Mouse (Mus musculus): ENCODE results near the gene Pttg1ip. TPM values are rescaled to one million over a fixed set of nuclear protein-coding genes. Genes with fewer than 3 reads are reported as not detected.

Gene Pttg1ip
- total RNA-seq, 1 experiment, result 115 TPM

DNA sequence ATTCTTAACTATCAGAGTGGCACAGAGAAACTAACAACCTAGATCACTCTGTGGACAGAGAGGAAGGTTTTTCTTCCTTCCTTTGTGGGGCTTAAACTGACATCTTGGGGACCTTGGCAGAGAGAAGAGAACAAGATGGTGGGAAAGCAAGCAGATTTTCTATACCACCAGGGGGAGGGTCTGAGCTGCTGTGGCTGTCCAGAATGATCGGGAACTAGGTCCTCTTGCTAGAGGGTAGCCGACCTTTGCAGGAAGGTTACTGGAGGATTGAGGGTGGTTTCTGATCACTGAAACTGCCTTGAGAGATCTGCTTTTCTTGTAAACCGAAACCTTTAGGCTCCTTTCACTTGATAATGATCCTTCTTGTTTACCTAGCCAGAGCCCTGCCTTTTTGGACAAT is 9.3 kb upstream of the Pttg1ip start:
- Histone ChIP-seq H3K9me3 (ENCODE audit: control insufficient read depth, insufficient read depth, low read depth, low read length) (no peaks in the 10 kb centered on the region), H3K36me3 (ENCODE audit: control insufficient read depth, insufficient read depth, low read length, poor library complexity, severe bottlenecking) (no peaks in the 10 kb centered on the region), H3K9ac (ENCODE audit: insufficient read depth, low read depth, low read length, poor library complexity, severe bottlenecking) (no peak overlapping the region), H3K4me1 (ENCODE audit: control insufficient read depth in 2 of 2, insufficient read depth in 2 of 2, low read length in 2 of 2, poor library complexity in 1 of 2) (peaks cover 2 to 23% of the 10 kb centered on the region in 2 experiments; a peak in 3 of 4 replicates), H3K27ac (ENCODE audit: insufficient read depth, low read depth, low read length, poor library complexity, severe bottlenecking) (peak overlapping the region; percentile 61), H3K4me3 (ENCODE audit: insufficient read depth in 1 of 2, low read depth in 1 of 2, low read length in 2 of 2, poor library complexity in 1 of 2, severe bottlenecking in 1 of 2) (no peak overlapping the region)
- DNase-seq (ENCODE audit: low read depth, low spot score), result peak; percentile 51
- TF ChIP-seq ZC3H11A (IDR thresholded peaks at IDR 0.05; ENCODE audit: borderline replicate concordance, low read depth, low read length) (peak; percentile 7; the same call in 1 of the 2 replicates), MAFK (IDR thresholded peaks at IDR 0.05; ENCODE audit: insufficient read depth, low read depth, low read length) (no peak)
- in situ Hi-C loops (cut with MboI; ENCODE audit: low sequenced_read_pairs in 2 of 2, unreplicated experiment in 2 of 2), result no loop called here

DNA sequence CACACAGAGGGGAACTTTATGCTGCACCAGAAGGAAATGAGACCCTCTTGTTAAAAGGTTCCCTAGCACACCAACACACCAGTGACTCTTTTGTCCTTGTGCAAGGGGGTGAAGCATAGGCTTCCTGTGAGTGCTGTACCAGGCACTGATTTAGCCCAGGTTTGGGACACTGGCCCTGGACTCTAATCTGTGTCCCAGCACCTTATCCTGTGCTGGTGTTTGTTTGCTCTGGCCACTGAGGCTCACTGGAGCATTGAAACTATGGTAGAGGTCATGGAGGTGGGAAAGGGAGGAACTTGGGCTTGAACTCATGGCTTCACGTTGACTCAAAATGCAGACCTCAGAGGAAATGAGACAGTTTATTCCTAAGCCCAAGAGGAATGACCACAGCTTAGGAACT is 8.4 kb upstream of the Pttg1ip start:
- no peaks in the 10 kb centered on the region for H3K36me3 ChIP-seq (ENCODE audit: control insufficient read depth, insufficient read depth, low read length, poor library complexity, severe bottlenecking)
- peak overlapping the region; percentile 46; the same call in 1 of the 2 replicates for H3K27ac ChIP-seq (ENCODE audit: insufficient read depth, low read depth, low read length, poor library complexity, severe bottlenecking)
- no peak for TF ChIP-seq ZNF384 (IDR thresholded peaks at IDR 0.05; ENCODE audit: low read depth, low read length)
- TF ChIP-seq ZC3H11A (IDR thresholded peaks at IDR 0.05; ENCODE audit: borderline replicate concordance, low read depth, low read length), result no peak
- no peak for TF ChIP-seq HCFC1 (IDR thresholded peaks at IDR 0.05; ENCODE audit: borderline replicate concordance, insufficient read depth, low read length)
- no peak for TF ChIP-seq CHD2 (IDR thresholded peaks at IDR 0.05; ENCODE audit: low read depth, low read length)
- TF ChIP-seq MAFK (IDR thresholded peaks at IDR 0.05; ENCODE audit: insufficient read depth, low read depth, low read length), result no peak
- no peak overlapping the region for H3K4me3 ChIP-seq (ENCODE audit: insufficient read depth in 1 of 2, low read depth in 1 of 2, low read length in 2 of 2, poor library complexity in 1 of 2, severe bottlenecking in 1 of 2)
- peaks cover 2 to 23% of the 10 kb centered on the region in 2 experiments; a peak in 3 of 4 replicates for H3K4me1 ChIP-seq (ENCODE audit: control insufficient read depth in 2 of 2, insufficient read depth in 2 of 2, low read length in 2 of 2, poor library complexity in 1 of 2)
- H3K9me3 ChIP-seq (ENCODE audit: control insufficient read depth, insufficient read depth, low read depth, low read length), result no peaks in the 10 kb centered on the region
- H3K9ac ChIP-seq (ENCODE audit: insufficient read depth, low read depth, low read length, poor library complexity, severe bottlenecking), result no peak overlapping the region
- in situ Hi-C loops (cut with MboI; ENCODE audit: low sequenced_read_pairs in 2 of 2, unreplicated experiment in 2 of 2), result no loop called here
- DNase-seq (ENCODE audit: low read depth, low spot score), result no peak

DNA sequence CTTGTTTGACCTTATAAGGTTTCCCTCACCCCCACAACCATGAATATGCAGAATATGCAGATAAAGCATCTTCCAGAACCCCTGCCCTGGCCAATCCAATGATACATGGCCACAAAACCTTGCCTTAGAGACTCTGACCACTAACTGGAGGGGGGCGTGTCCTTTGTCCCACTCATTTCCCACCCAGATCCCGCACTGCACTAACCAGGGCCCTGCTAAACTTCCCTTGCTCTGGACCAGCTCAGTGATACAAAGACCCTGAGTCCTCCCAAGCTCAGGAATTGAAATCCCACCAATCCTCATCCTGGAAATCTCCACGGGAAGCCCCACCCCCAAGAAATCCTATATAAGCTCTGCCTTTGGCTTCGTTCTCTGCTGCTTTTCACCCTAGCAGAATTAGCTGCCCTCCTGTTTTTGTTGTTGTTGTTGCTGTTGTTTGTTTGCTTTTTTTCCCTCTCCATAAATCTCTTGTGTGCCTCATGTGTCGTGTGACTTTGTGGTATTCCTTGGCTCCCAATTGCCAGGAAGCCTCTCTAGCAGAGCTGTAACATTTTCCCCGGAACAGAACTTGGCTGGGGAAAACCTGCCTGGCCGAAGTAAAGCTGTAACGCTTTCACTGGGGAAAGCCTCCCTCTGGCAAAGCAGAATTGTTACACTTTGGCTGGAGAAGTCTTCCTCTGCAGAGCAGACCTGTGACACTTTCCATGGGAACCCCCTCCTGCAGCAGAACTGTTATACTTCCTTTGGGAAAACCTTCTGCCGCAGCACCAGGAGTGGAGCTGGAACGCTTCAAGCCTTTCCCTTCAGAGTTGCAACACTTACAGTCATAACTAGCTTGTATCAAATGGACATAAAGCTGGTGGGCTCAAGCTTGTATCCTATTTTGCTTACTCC is 1.2 kb upstream of the Pttg1ip start:
- Histone ChIP-seq H3K9ac (ENCODE audit: insufficient read depth, low read depth, low read length, poor library complexity, severe bottlenecking) (no peak overlapping the region), H3K36me3 (ENCODE audit: control insufficient read depth, insufficient read depth, low read length, poor library complexity, severe bottlenecking) (peaks cover 4% of the 10 kb centered on the region; the same call in 1 of the 2 replicates), H3K27ac (ENCODE audit: insufficient read depth, low read depth, low read length, poor library complexity, severe bottlenecking) (no peak overlapping the region), H3K4me1 (ENCODE audit: control insufficient read depth in 2 of 2, insufficient read depth in 2 of 2, low read length in 2 of 2, poor library complexity in 1 of 2) (peaks cover 2 to 17% of the 10 kb centered on the region in 2 experiments; a peak in 3 of 4 replicates), H3K4me3 (ENCODE audit: insufficient read depth in 1 of 2, low read depth in 1 of 2, low read length in 2 of 2, poor library complexity in 1 of 2, severe bottlenecking in 1 of 2) (no peak overlapping the region), H3K9me3 (ENCODE audit: control insufficient read depth, insufficient read depth, low read depth, low read length) (no peaks in the 10 kb centered on the region)
- in situ Hi-C loops (cut with MboI; ENCODE audit: low sequenced_read_pairs in 2 of 2, unreplicated experiment in 2 of 2), result no loop called here
- TF ChIP-seq HCFC1 (IDR thresholded peaks at IDR 0.05; ENCODE audit: borderline replicate concordance, insufficient read depth, low read length) (no peak), ZC3H11A (IDR thresholded peaks at IDR 0.05; ENCODE audit: borderline replicate concordance, low read depth, low read length) (no peak), CHD2 (IDR thresholded peaks at IDR 0.05; ENCODE audit: low read depth, low read length) (no peak)
- DNase-seq (ENCODE audit: low read depth, low spot score), result no peak

DNA sequence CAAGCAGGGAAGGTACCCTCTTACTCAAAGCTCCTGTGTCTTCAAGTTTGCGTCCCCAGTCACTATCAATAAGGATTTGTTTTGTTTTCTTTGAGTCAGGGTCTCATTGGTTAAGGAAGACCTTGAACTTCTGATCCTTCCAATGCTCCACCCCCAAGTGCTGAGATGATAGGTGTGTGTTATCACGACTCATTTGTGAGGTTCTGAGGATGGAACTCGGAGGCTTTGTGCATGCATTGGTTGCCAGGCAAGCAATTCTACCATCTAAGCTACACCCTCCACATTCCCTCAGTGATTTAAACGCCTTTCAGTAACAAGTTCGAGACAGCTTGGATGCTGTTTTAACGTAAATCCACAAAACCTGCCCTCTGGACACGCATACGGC is 505 bp upstream of the Pttg1ip start:
- Histone ChIP-seq H3K9me3 (ENCODE audit: control insufficient read depth, insufficient read depth, low read depth, low read length) (no peaks in the 10 kb centered on the region), H3K27ac (ENCODE audit: insufficient read depth, low read depth, low read length, poor library complexity, severe bottlenecking) (no peak overlapping the region), H3K4me1 (ENCODE audit: control insufficient read depth in 2 of 2, insufficient read depth in 2 of 2, low read length in 2 of 2, poor library complexity in 1 of 2) (peaks cover 2 to 17% of the 10 kb centered on the region in 2 experiments; a peak in 3 of 4 replicates), H3K36me3 (ENCODE audit: control insufficient read depth, insufficient read depth, low read length, poor library complexity, severe bottlenecking) (peaks cover 4% of the 10 kb centered on the region; the same call in 1 of the 2 replicates), H3K9ac (ENCODE audit: insufficient read depth, low read depth, low read length, poor library complexity, severe bottlenecking) (peak overlapping the region; percentile 58; the same call in 1 of the 2 replicates), H3K4me3 (ENCODE audit: insufficient read depth in 1 of 2, low read depth in 1 of 2, low read length in 2 of 2, poor library complexity in 1 of 2, severe bottlenecking in 1 of 2) (peak overlapping the region; percentile 52 to 73)
- no peak for DNase-seq (ENCODE audit: low read depth, low spot score)
- in situ Hi-C loops (cut with MboI; ENCODE audit: low sequenced_read_pairs in 2 of 2, unreplicated experiment in 2 of 2), result no loop called here
- no peak for TF ChIP-seq MAFK (IDR thresholded peaks at IDR 0.05; ENCODE audit: insufficient read depth, low read depth, low read length)
- no peak for TF ChIP-seq ZNF384 (IDR thresholded peaks at IDR 0.05; ENCODE audit: low read depth, low read length)
- no peak for TF ChIP-seq HCFC1 (IDR thresholded peaks at IDR 0.05; ENCODE audit: borderline replicate concordance, insufficient read depth, low read length)
- no peak for TF ChIP-seq ZC3H11A (IDR thresholded peaks at IDR 0.05; ENCODE audit: borderline replicate concordance, low read depth, low read length)
- no peak for TF ChIP-seq CHD2 (IDR thresholded peaks at IDR 0.05; ENCODE audit: low read depth, low read length)
